Mouse (Mus musculus) kidney, adult 2 months (tissue): ENCODE data around the gene Hspbap1. TPM values are rescaled to one million over a fixed set of nuclear protein-coding genes. Genes with fewer than 3 reads are reported as not detected.

Experiments used
- DNase-seq: peaks from one replicate; pipeline ENCODE4 v3.0.0; 2021
- H3K27ac ChIP-seq: fragments of 200-500 bp; 2 replicates; pipeline ENCODE4 v1.5.1; 2012; ENCODE audit warnings: low read depth, low read length, control low read depth, inconsistent platforms; ENCODE audit not compliant: insufficient read depth
- H3K27me3 ChIP-seq: fragments of 200-500 bp; replicated peaks from 2 replicates; pipeline ENCODE4 v1.6.1; 2012; ENCODE audit warnings: mild to moderate bottlenecking, moderate library complexity, low read length, inconsistent platforms; ENCODE audit not compliant: control insufficient read depth, insufficient read depth
- H3K36me3 ChIP-seq: fragments of 200-500 bp; 2 replicates; pipeline ENCODE4 v1.6.1; 2012; ENCODE audit warnings: mild to moderate bottlenecking, moderate library complexity, low read length, inconsistent platforms; ENCODE audit not compliant: control insufficient read depth, insufficient read depth
- H3K4me1 ChIP-seq: fragments of 200-500 bp; 2 replicates; pipeline ENCODE4 v1.6.1; 2011; ENCODE audit warnings: low read length; ENCODE audit not compliant: control insufficient read depth, insufficient read depth
- H3K4me3 ChIP-seq: fragments of 200-500 bp; 2 replicates; pipeline ENCODE4 v1.5.1; 2011; ENCODE audit warnings: mild to moderate bottlenecking, low read depth, low read length, control low read depth; ENCODE audit not compliant: insufficient read depth
- CTCF ChIP-seq: fragments of 200-500 bp; conservative IDR thresholded peaks from 2 replicates; pipeline ENCODE4 v1.5.1; 2011; ENCODE audit warnings: low read depth, mild to moderate bottlenecking, control low read depth, low read length, moderate library complexity, mixed read lengths; ENCODE audit not compliant: insufficient read depth, insufficient read length
- POLR2A ChIP-seq: fragments of 200-500 bp; IDR thresholded peaks from one replicate; pipeline ENCODE4 v1.6.1; 2011; ENCODE audit warnings: low read depth, low read length, control low read depth
- WGBS: fragments of 180-500 bp; shearing (Covaris S2); methylation state at CpG from one replicate; pipeline ENCODE4 v1.1.7; 2018; 5-methylcytosine and 5-hydroxymethylcytosine counted together
- polyA plus RNA-seq: library from polyadenylated mRNA; depleted of rRNA; stranded (reverse); fragments of >200 nt; gene quantifications from 2 replicates; pipeline ENCODE4 v1.2.3, GENCODE M21; 2012

Hspbap1 gene
- polyA plus RNA-seq, 1 experiment, result 7.0 TPM

- no peaks in the 10 kb centered on the region for H3K27me3 ChIP-seq
- H3K36me3 ChIP-seq, result no peaks in the 10 kb centered on the region
- no peak overlapping the region for H3K27ac ChIP-seq
- H3K4me3 ChIP-seq, result no peak overlapping the region
- H3K4me1 ChIP-seq, result no peaks in the 10 kb centered on the region
- DNase-seq, result no peak
- TF ChIP-seq POLR2A (no peak), CTCF (no peak)
- 33% methylated on average over 1 of the region's 1 CpGs for WGBS
These were observed 30.6 kb upstream of the Hspbap1 start for GRCm38 (mm10) chr16:35739548-35739947.

GRCm38 (mm10) chr16:35740357-35740756 lies 29.8 kb upstream of the Hspbap1 start:
- WGBS, result 88% methylated on average over 12 of the region's 12 CpGs
- H3K36me3 ChIP-seq, result no peaks in the 10 kb centered on the region
- no peak overlapping the region for H3K4me3 ChIP-seq
- no peak for DNase-seq
- no peak for TF ChIP-seq POLR2A
- no peak for TF ChIP-seq CTCF
- no peak overlapping the region for H3K27ac ChIP-seq
- no peaks in the 10 kb centered on the region for H3K4me1 ChIP-seq
- no peaks in the 10 kb centered on the region for H3K27me3 ChIP-seq

GRCm38 (mm10) chr16:35740943-35741342 lies 29.2 kb upstream of the Hspbap1 start:
- Histone ChIP-seq H3K27ac (no peak overlapping the region), H3K4me1 (no peaks in the 10 kb centered on the region), H3K4me3 (no peak overlapping the region), H3K27me3 (no peaks in the 10 kb centered on the region), H3K36me3 (no peaks in the 10 kb centered on the region)
- TF ChIP-seq CTCF (no peak), POLR2A (no peak)
- WGBS, result 79% methylated on average over 6 of the region's 6 CpGs
- DNase-seq, result no peak

- no peak overlapping the region for H3K4me3 ChIP-seq
- no peaks in the 10 kb centered on the region for H3K27me3 ChIP-seq
- H3K4me1 ChIP-seq, result no peaks in the 10 kb centered on the region
- no peaks in the 10 kb centered on the region for H3K36me3 ChIP-seq
- no peak for DNase-seq
- TF ChIP-seq POLR2A (no peak), CTCF (no peak)
- 96% methylated on average over 5 of the region's 5 CpGs for WGBS
- H3K27ac ChIP-seq, result no peak overlapping the region
These were observed 28.6 kb upstream of the Hspbap1 start for GRCm38 (mm10) chr16:35741621-35742020.

- WGBS, result 74% methylated on average over 12 of the region's 12 CpGs
- no peak for DNase-seq
- no peak for TF ChIP-seq CTCF
- TF ChIP-seq POLR2A, result no peak
- Histone ChIP-seq H3K27ac (no peak overlapping the region), H3K4me3 (no peak overlapping the region), H3K27me3 (no peaks in the 10 kb centered on the region), H3K36me3 (no peaks in the 10 kb centered on the region), H3K4me1 (no peaks in the 10 kb centered on the region)
These were observed 27.8 kb upstream of the Hspbap1 start for GRCm38 (mm10) chr16:35742251-35742937.

GRCm38 (mm10) chr16:35747417-35748236 lies 22.5 kb upstream of the Hspbap1 start:
- Histone ChIP-seq H3K27me3 (no peaks in the 10 kb centered on the region), H3K36me3 (no peaks in the 10 kb centered on the region), H3K4me3 (no peak overlapping the region), H3K4me1 (no peaks in the 10 kb centered on the region), H3K27ac (no peak overlapping the region)
- no peak for DNase-seq
- no peak for TF ChIP-seq CTCF
- no peak for TF ChIP-seq POLR2A
- WGBS, result 83% methylated on average over 9 of the region's 9 CpGs

- Histone ChIP-seq H3K4me1 (no peaks in the 10 kb centered on the region), H3K4me3 (no peak overlapping the region), H3K27ac (no peak overlapping the region), H3K36me3 (no peaks in the 10 kb centered on the region), H3K27me3 (no peaks in the 10 kb centered on the region)
- DNase-seq, result no peak
- no peak for TF ChIP-seq CTCF
- TF ChIP-seq POLR2A, result no peak
- WGBS, result 82% methylated on average over 7 of the region's 7 CpGs
These were observed 22.0 kb upstream of the Hspbap1 start for GRCm38 (mm10) chr16:35748237-35748603.
